Mouse (Mus musculus): ENCODE measurements at regions not wholly inside any gene's neighbourhood (a gene's known extent, or its start where the extent isn't known, plus 50 kb on each side); places are given as distances from the start of the nearest gene placed in this dataset.

DNA sequence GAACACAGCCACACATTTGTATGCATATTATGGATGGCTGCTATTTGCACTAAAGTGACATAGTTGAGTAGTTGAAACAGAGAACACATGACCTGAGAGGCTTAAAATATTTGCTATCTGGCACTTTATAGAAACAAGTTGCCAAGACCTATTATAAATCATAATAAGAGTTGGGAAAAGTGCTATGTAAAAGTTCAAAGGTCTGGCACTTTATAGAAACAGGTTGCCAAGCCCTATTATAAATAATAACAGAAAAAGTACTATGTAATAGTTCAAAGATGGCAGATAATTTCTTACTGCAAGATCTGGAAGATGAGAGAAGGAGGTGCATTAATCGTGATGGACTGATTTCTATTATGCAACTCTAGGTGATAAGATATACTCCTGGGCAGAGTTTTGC lies 320.2 kb downstream of the Tfap2b start:
- DNase-seq (ENCODE audit: low spot score), result no peak

- no peak for DNase-seq (ENCODE audit: low spot score)
These were observed 322.7 kb downstream of the Tfap2b start for GRCm38 (mm10) chr1:19531406-19531805.

DNA sequence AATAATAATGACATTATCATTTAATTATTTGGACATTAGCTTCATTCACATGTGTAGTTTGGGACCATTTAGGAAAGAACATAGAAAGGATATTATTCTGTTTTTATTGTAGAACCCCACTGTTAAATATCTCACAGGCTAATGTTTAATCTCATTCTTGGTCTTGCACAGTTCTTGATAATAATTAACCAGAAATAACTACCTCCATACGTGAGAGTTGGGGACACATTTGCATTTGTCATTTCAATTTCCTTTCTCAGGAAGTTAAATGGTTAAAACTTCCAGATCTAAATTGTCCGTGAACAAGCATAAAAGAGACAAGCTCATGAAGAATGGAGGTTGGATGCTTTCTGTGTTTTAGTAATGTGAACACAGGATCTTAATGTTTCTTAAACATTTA lies 326.3 kb downstream of the Tfap2b start:
- DNase-seq (ENCODE audit: low spot score), result no peak

GRCm38 (mm10) chr1:19543011-19543410 lies 334.3 kb downstream of the Tfap2b start:
- no peak for DNase-seq (ENCODE audit: low spot score)

GRCm38 (mm10) chr1:19565755-19566154 lies 357.0 kb downstream of the Tfap2b start:
- DNase-seq (ENCODE audit: low spot score), result no peak

DNA sequence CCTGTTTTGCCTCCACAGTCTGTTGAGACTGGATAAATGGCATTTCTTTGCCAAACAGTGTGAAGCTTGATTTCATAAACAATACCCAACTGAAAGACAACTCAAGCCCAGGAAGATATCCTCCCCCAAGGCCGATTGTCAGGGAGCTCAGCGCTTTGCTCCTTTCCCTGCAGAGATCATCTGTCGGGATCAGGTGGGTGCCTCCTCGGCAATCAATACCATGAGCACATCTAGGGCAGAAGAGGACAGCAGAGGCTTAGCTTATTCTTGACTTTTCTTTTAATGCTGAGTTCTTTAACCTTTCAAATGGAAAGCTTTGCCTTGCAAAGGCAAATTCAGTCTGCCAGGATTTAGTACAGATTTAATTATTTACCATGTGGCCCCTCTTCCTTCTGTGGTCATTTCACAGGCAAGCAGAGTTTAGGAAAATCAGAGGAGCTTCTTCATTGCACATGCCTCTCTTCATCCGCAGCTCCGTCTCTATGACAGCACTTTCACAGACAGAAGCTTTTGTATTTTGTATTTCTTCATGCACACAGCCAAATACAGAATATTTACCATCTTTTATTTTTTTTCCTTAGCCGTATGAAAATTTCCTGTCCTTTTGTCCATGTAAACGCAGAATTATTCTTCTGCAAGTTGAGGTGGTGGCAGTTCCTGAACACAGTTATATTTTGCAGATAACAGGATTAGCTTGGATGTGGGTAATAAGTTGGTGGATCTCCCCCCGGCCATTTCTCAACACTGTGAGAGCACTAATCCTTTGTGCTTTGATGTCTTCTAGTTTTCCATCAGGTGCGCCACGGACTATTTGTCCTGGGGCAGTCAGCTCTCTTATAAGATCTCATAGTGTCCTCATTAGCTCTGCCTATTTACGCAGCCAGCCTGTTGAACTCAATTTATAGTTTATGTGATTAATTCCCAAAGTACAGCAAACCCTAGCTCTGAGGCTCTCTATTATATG lies 374.6 kb downstream of the Tfap2b start:
- no peak for DNase-seq (ENCODE audit: low spot score)

GRCm38 (mm10) chr1:19605506-19605905 lies 396.8 kb downstream of the Tfap2b start:
- DNase-seq (ENCODE audit: low spot score), result no peak

GRCm38 (mm10) chr1:19615688-19616087 lies 407.0 kb downstream of the Tfap2b start:
- no peak for DNase-seq (ENCODE audit: low spot score)

GRCm38 (mm10) chr1:19639136-19639535 lies 430.4 kb downstream of the Tfap2b start:
- no peak for DNase-seq (ENCODE audit: low spot score)

DNA sequence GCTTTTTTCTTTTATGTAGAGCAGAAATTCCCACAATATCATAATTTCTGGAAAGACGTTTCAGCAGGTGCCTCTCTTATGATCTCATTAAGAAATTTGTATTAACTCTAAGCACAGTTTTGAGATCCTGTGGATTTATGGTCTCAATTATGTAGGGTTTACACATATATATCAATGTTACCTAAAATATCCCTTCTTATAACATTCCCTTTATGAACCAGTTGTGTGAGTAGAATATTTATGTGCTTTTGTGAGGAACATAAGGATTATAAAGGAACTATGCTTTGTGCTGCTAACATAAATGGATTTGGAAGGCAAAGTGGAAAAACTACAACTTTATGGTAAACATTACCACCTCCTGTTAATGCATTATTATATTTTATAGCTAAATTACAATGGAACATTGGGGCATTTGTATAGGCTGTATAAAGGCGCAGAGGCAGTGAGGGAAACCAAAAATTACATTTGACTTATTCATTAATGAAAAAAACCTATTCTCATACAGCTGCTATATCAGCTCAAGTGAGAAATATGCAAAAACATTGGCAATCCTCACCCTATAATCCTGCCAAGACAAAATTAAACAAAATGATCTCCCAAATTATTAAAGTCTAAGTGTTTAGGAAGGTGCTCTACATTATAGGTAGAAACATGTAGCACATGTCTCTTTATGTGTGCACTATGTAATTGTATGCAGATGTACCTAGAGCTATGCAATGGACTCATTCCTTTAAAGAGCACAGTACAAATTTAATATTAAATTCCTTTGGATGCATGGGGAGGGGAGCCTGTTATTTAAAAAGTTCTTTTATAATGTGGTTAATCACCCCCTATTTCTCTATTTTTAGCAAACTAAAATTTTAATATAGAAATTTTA lies 439.2 kb downstream of the Tfap2b start:
- DNase-seq (ENCODE audit: low spot score), result no peak

GRCm38 (mm10) chr1:19662142-19662541 lies 453.4 kb downstream of the Tfap2b start:
- DNase-seq (ENCODE audit: low spot score), result no peak

GRCm38 (mm10) chr1:19662779-19663178 lies 454.1 kb downstream of the Tfap2b start:
- no peak for DNase-seq (ENCODE audit: low spot score)

GRCm38 (mm10) chr1:19673448-19674396 lies 465.0 kb downstream of the Tfap2b start:
- DNase-seq (ENCODE audit: low spot score), result no peak

- peak; percentile 25 for DNase-seq (ENCODE audit: low spot score)
These were observed 465.7 kb downstream of the Tfap2b start for GRCm38 (mm10) chr1:19674397-19674770.

DNA sequence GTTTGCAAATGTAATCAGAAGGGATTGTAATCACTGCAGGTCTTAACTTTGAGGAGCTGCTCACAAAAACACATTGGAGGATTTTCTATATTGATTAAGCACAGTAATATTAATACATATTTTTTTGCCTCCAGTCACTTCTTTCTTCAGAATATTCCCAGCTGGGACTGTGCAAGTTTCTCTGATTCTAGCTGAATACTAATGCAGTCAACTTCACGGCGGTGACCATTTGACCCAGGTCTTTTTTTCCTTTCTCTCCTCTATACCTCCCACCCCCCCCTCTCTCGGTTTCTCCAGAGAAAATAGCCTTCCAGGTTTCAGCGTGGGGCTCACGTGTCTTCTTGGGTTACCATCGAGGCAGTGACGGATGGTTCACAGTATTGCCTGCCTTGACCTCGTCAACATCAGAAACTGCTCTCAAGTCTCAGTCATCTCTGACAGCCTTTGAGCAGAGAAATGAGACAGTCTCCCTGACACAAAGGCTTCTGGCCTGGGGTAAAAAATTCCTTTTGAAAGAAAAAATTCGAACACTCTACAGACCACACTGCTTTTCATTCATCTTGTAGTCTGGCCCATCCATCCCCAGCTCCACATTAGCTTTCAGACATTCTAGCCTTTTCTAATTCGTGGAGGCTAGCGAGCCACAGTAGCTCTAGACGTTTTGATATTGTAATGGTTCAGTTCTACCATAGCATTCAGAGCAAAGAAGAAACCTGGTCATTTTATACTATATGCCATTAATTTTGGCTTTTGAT lies 472.5 kb downstream of the Tfap2b start:
- peak; percentile 67 for DNase-seq (ENCODE audit: low spot score)
